Mouse (Mus musculus) gastrocnemius, postnatal 14 days (tissue): Measurements from ENCODE around the gene Rex1bd. TPM values are rescaled to one million over a fixed set of nuclear protein-coding genes. Genes with fewer than 3 reads are reported as not detected.

Source experiments
- DNase-seq: peaks from one replicate; pipeline ENCODE4 v3.0.0; 2021; ENCODE audit warnings: mixed read lengths
- intact Hi-C: fragments of 180-260 bp; cut with DNase I; formaldehyde crosslinking; loops from one replicate; pipeline ENCODE4 v1.15.1; 2025; ENCODE audit warnings: low total_unique reads
- total RNA-seq, 2 experiments: library from RNA; stranded (reverse); gene quantifications; 2 replicates each; pipeline ENCODE4 v1.2.3; 2021

Gene Rex1bd
- total RNA-seq, 2 experiments from 2014 or later: 118 to 122 TPM

DNA sequence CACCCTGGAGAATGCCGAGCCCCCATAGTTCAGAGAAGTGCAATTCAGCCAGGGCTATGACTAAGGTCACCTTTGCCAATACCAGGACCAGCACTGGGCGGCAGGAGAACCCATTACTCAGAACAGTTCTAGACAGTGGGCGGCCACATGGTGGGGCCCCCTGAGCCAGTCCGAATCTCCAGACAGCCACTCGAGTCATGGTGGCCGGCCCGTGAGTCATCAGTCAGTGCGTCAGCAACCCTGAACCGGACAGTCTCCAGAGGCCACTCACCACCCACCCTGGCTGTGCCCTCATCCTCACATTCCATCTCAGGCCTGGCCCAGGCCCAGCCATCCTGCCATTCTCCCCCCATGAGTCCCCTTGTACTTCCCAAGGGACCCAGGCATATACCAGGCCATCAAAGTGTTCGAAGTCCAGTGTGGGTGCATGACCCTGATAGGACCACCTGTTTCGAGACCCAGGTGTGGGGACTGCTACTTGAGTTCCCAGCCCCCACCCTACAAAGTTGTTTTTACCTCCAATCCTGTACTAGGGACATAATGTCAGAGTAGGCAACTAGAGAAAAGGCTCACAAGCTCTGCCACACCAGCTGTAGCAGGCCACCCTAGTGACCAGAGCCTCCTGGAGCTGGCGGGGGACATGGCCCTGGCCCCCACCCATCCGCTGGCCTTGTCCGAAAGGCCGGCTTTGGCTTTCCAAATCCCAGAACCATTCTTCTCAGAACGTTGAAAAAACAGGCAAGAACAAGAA lies 44.6 kb downstream of the Rex1bd start:
- intact Hi-C loops: no loop called here
- DNase-seq: no peak

DNA sequence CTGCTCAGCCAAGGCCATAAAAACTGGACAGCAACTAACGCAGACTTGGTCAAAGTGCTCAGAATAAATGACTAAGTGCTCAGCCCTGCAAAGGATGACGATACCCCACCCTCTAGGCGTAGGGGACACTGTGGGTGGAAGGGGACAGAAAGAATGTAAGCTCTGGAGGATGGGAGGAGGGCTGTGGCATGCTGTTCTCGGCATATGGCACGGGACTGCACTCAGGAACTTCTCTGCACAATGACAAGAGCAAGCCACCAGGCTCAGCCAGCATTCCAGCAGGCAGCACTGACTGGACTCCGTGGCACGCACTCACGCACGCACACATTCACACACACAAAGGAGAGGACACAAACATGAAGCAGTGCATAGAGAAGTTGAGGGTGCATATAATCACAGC lies 45.9 kb downstream of the Rex1bd start:
- no peak for DNase-seq
- intact Hi-C loops: no loop called here

DNA sequence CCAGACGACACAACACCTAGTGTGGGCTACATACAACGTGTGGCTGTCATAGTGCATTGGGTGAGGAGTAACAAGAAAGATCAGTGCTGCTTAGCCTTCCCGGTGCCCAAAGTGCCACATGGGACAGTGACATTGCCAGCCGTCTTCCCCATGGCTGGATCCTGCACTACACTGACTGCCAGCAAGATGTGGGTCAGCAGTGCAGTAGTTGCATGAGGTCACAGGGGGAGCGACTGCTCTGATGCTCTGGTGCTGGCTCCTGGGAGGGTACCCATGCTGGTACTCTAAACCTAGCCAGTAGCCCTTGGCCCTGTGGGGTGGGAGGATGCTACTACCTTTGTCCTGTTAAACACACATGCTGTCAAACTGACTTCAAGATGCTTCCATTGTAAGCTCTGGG lies 46.4 kb downstream of the Rex1bd start:
- intact Hi-C loops: no loop called here
- no peak for DNase-seq

DNA sequence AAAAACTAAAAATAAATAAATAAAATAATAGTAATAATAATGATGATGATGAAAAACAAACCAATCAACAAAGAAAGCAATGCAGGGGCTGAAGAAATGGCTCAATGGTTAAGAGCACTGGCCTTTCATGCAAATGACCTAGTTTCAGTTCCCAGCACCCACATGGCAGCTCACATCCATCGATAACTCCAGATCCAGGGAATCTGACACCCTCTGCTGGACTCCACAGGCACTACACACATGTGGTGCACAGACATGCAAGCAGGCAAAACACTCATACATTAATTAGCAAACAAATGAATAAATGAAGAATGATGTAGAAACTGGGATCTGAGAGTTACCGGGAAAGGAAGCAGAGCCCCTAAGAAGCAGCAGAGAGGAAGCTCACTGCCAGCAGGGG lies 46.9 kb downstream of the Rex1bd start:
- intact Hi-C loops: no loop called here
- no peak for DNase-seq

DNA sequence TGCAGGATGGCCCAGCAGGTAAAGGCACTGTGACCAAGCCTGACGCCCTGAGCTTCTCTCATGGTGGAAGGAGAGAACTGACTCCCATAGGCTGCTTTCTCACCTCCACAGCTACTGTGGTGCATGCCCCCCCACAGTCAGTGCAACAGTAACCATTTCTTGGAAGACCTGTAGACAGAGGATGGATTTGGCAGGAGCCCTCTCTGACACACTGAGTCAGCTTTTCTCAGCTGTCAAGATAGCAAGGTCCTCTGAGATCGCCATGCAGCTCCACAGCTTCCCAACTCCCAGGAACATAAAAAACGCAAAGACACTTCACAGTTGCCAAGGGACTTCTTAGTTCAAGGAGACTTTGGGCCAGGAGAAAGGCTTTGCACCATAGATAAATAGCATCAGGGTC lies 48.1 kb downstream of the Rex1bd start:
- DNase-seq: no peak
- intact Hi-C loops: no loop called here

DNA sequence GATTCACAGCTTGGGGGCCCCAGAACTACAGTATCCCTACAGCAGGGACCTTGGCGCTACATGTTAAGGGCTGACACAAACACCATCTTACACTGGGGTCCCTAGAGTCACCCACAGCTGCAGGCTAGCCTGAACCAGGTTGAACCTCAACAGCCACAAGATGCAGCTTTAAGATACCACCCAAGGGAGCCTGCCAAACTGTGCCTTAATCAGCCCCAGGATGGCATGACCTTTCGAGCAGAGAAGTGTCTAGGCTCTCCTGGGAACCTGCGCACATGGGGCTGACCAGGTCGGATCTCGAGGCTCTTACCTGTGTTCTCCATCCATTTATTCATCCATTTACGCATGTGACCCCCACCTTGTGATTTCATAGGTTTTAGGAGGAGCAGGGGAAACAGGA lies 48.7 kb downstream of the Rex1bd start:
- no peak for DNase-seq
- intact Hi-C loops: no loop called here

DNA sequence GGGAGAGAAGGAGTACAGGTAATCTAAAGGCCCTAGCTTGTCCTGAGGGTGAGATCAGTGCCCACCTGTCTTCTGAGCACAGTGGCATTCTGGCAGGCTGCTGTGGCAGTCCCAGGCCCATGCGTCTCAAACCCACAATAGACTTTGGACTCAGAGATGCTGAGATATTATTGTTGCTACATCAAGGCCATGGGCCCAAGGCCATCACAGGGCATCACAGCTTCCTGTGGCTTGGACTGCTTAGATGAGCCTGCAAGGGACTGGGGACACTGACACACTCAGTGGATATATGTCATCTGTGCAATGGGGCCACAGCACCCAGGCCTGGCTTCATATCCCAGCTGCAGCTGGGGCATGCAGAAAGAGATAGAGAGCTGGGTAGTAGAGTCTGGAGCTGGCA lies 49.6 kb downstream of the Rex1bd start:
- no peak for DNase-seq
- intact Hi-C loops: no loop called here

Other genes starting within 250 kb of the Rex1bd start
- 1 to 10 TPM; 8.5 to 8.7 TPM for gene Homer3, start 223.9 kb downstream of the Rex1bd start, total RNA-seq
- gene Ddx49, start 204.3 kb downstream of the Rex1bd start, total RNA-seq: 10 to 100 TPM; 25.3 to 27.5 TPM
- gene Cope, start 204.2 kb downstream of the Rex1bd start, total RNA-seq: 100 to 1,000 TPM; 123 to 134 TPM
- 10 to 100 TPM; 14.5 to 24.5 TPM for gene Cers1, start 191.0 kb downstream of the Rex1bd start, total RNA-seq
- gene Gdf1, start 176.9 kb downstream of the Rex1bd start, total RNA-seq: 1 to 10 TPM; 1.3 to 2.8 TPM
- 10 to 100 TPM; 31.6 to 35.0 TPM for gene Upf1, start 153.5 kb downstream of the Rex1bd start, total RNA-seq
- gene Comp, start 133.2 kb downstream of the Rex1bd start, total RNA-seq: 10 to 100 TPM; 18.6 to 19.6 TPM
- 1 to 10 TPM; 6.4 to 7.4 TPM for gene Crtc1, start 67.2 kb downstream of the Rex1bd start, total RNA-seq
- gene Klhl26, start 29.8 kb downstream of the Rex1bd start, total RNA-seq: 1 to 10 TPM; 5.4 TPM
- gene Tmem59l, start 19.4 kb downstream of the Rex1bd start, total RNA-seq: not detected
- gene Crlf1, start 13.6 kb downstream of the Rex1bd start, total RNA-seq: 1 to 10 TPM; 1.5 to 1.9 TPM
- gene Uba52, start 4.0 kb upstream of the Rex1bd start, total RNA-seq: 1,000 to 10,000 TPM; 1,030 to 1,066 TPM
- gene Fkbp8, start 21.0 kb upstream of the Rex1bd start, total RNA-seq: 100 to 1,000 TPM; 116 to 117 TPM
- gene Kxd1, start 21.2 kb upstream of the Rex1bd start, total RNA-seq: 10 to 100 TPM; 64.9 to 73.0 TPM
- gene Ell, start 32.7 kb upstream of the Rex1bd start, total RNA-seq: 10 to 100 TPM in 1 of 2 experiments, 1 to 10 TPM in 1; 9.0 to 10.3 TPM
- 10 to 100 TPM; 18.7 to 24.7 TPM for gene Isyna1, start 87.6 kb upstream of the Rex1bd start, total RNA-seq
- gene Ssbp4, start 102.1 kb upstream of the Rex1bd start, total RNA-seq: 10 to 100 TPM; 22.9 to 25.7 TPM
- gene Lrrc25, start 109.4 kb upstream of the Rex1bd start, total RNA-seq: under 1 TPM; 0.53 to 0.88 TPM
- not detected for gene Gdf15, start 125.7 kb upstream of the Rex1bd start, total RNA-seq
- gene Pgpep1, start 153.6 kb upstream of the Rex1bd start, total RNA-seq: 10 to 100 TPM; 18.2 to 21.6 TPM
- gene Lsm4, start 166.5 kb upstream of the Rex1bd start, total RNA-seq: 10 to 100 TPM; 65.9 to 77.0 TPM
- 10 to 100 TPM; 73.5 to 87.4 TPM for gene Jund, start 192.2 kb upstream of the Rex1bd start, total RNA-seq
- gene Iqcn, start 196.7 kb upstream of the Rex1bd start, total RNA-seq: under 1 TPM in 1 of 2 experiments, not detected in 1; 0.04 TPM
- not detected for gene Gm3336, start 211.8 kb upstream of the Rex1bd start, total RNA-seq
- 1 to 10 TPM; 2.9 to 3.4 TPM for gene Pde4c, start 217.0 kb upstream of the Rex1bd start, total RNA-seq
- gene Rab3a, start 247.9 kb upstream of the Rex1bd start, total RNA-seq: 10 to 100 TPM; 44.3 to 45.1 TPM